Mouse (Mus musculus) brain, adult 10 weeks (tissue): ENCODE results near the gene 4921507P07Rik. TPM values are rescaled to one million over a fixed set of nuclear protein-coding genes. Genes with fewer than 3 reads are reported as not detected.

Experiments used
- polyA plus RNA-seq: library from polyadenylated mRNA; stranded (reverse); fragments of 350-450 nt; fragmentation: Illumina TruSeq; extraction: RNeasy Lipid Tissue Mini Kit (QIAGEN cat#74804); gene quantifications from one replicate; pipeline ENCODE4 v1.2.3, GENCODE M21; 2015; ENCODE audit warnings: low read depth, low replicate concordance

Gene 4921507P07Rik
- polyA plus RNA-seq = 0.61 TPM

DNA sequence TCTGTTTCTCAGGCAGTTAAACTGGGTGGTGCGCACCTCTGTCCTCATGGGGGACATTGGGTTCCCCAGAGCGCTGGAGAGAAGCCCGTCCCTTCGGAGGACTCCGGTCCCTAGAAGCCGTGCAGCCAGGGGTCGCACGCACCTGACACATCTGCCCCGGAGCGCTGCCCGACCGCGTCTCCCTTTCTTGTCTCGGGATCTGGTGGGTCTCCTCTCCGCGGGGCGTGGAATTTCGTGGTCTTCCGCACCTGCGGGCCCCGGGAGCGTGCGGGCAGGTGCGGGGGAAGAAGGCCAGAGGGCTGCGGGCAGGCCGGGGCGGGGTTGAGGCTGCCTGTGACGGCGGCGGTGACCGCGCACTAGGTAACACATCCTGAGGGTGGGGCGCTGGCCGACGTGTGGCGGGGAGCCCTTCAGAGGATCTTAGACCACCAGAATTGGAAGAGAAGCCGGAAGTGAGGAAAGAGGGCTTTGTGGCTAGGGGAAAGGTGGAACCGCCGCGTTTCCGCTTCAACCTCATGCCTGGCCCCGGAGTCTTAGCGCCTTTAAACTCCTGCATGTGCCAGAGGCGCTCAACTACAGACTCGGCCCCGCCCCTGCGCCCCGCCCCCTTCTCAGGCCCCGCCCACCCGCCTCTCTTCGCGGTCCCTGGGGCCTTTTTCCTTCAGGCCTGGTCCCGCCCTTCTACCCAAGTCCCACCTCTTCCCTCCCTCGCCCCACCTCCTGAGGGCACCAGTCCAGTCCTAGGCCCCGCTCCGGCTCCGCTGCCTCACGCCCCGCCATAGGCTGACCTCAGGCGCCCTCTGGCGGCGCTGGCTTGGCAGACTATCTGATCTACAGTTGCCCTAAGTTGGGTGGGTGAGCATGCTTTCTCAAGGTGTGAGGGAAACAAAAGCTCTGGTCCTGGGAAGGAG, at the start of gene 4921507P07Rik:
Gene 4921507P07Rik (minus strand): TSS at position 332 of the 911 bp plus-strand sequence.

DNA sequence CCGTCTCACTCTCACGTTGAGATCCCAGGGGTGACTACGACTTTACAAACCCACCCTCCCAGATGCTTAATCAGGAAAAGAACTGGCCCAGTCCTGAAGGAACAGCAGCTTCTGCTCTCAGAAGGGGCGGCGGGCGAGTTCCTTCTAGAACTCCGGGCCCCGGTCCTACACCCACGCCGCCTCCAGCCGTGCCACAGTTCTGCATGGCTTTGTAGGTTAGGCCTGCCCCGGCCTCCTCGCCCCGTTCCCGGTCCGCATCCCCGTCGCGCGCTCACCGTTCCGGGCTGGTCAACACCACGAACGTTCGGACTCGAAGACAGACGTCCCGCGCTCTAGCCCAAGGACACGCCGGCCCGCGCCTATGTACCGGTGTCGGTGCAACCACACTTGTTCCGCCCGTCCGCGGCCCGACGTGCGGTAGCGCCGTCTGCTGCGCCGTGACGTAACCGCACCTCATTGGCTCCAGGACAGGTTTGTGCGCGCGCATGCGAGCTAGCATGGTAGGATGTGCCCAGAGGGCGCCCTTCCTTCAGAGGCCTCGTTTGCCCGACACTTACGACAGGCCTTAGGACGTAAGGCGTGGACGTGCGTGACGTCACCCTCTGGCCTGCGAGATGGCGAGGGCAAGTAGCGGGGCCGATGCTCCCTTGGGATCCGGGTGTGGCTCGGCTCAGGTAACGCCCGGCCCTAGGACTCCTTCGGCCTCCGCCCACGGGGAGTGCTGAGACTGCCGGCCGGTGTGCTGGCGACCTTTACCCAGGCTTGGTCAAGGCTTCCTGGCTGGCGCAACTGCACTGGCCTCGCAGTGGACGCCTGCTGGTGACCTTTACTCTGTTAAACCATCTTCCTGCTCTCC, 30.1 kb downstream of the 4921507P07Rik start, which contains the start of gene Cycs:
Gene Cycs (minus strand): TSS at position 398 of the 856 bp plus-strand sequence.

Other genes with a start within 250 kb of the 4921507P07Rik start
- 22.6 TPM for gene Osbpl3, start 140.4 kb downstream of the 4921507P07Rik start, polyA plus RNA-seq
- 143 TPM for gene Cycs, start 30.1 kb downstream of the 4921507P07Rik start, polyA plus RNA-seq
- gene Npvf, start 57.8 kb upstream of the 4921507P07Rik start, polyA plus RNA-seq = not detected